Comparison of ENCODE assay signal across 30 mouse cellular contexts in genomic region chrX:150902862-150903261, GRCm38 (mm10).
DNase-seq lines count a peak whose midpoint lies in the region; ATAC-seq lines count a peak whose summit lies in the region.
"Had no signal": no experiment of that assay in that cellular context is flagged by ENCODE, and none has a peak within 500 bp of the region (broad histone marks: within the 10 kb centered on the region; RNA-seq: fewer than 3 reads in every experiment).

No protein-coding gene starts in this region.

- no peak overlapping the region for H3K27ac ChIP-seq in embryonic facial prominence, embryonic 10.5 days (replicated peaks)
- H3K27ac ChIP-seq in limb, embryonic 11.5 days (replicated peaks; ENCODE audit: low read depth, low read length) = no peak overlapping the region
- peak overlapping the region; percentile 50 for H3K27ac ChIP-seq in lung, embryonic 16.5 days (ENCODE audit: low read length)
- H3K27ac ChIP-seq: embryonic facial prominence, embryonic 15.5 days; forebrain, embryonic 13.5 days; hindbrain, embryonic 14.5 days; kidney, postnatal 0 days; liver, embryonic 12.5 days; midbrain, embryonic 13.5 days had no signal

- ATAC-seq in limb, embryonic 11.5 days (ENCODE audit: insufficient number of reproducible peaks, low FRiP score, low TSS enrichment, low read depth) = peak; percentile 35; the same call in 1 of the 2 replicates
- ATAC-seq in lung, embryonic 16.5 days (ENCODE audit: low read depth) = peak; percentile 94
- ATAC-seq: activated CD4-positive, CD25-positive, alpha-beta regulatory T cell, adult 4 months; forebrain, embryonic 13.5 days; inflammation-experienced regulatory T-cells, adult 6 months; liver, embryonic 12.5 days; liver, postnatal 0 days; midbrain, embryonic 13.5 days had no signal

- H3K9me3 ChIP-seq in embryonic facial prominence, embryonic 10.5 days = no peaks in the 10 kb centered on the region
- H3K9me3 ChIP-seq in limb, embryonic 11.5 days (ENCODE audit: control insufficient read depth, low read length) = no peaks in the 10 kb centered on the region
- H3K9me3 ChIP-seq in lung, embryonic 16.5 days (ENCODE audit: control insufficient read depth, low read length) = no peaks in the 10 kb centered on the region
- H3K9me3 ChIP-seq: embryonic facial prominence, embryonic 15.5 days; forebrain, embryonic 13.5 days; heart, embryonic 12.5 days; liver, embryonic 12.5 days had no signal

- H3K27me3 ChIP-seq in embryonic facial prominence, embryonic 10.5 days (replicated peaks; ENCODE audit: low read depth, poor library complexity, severe bottlenecking) = peaks cover 23% of the 10 kb centered on the region
- H3K27me3 ChIP-seq in limb, embryonic 11.5 days (ENCODE audit: control insufficient read depth, insufficient read depth, low read length) = no peaks in the 10 kb centered on the region
- H3K27me3 ChIP-seq in lung, embryonic 16.5 days (ENCODE audit: control insufficient read depth, insufficient read depth, low read depth, low read length) = no peaks in the 10 kb centered on the region
- H3K27me3 ChIP-seq: embryonic facial prominence, embryonic 15.5 days; forebrain, embryonic 13.5 days; heart, embryonic 12.5 days; liver, embryonic 12.5 days; midbrain, embryonic 13.5 days had no signal

- peak; percentile 11 for DNase-seq in embryonic facial prominence, embryonic 10.5 days (ENCODE audit: low spot score)
- peak; percentile 28 for DNase-seq in limb, embryonic 11.5 days (ENCODE audit: low spot score)
- peak; percentile 23 for DNase-seq in lung, postnatal 36 days
- DNase-seq in kidney, adult 11 months = no peak
- DNase-seq in gastrocnemius, postnatal 4 days (ENCODE audit: low spot score in 2 of 2) = no peak
- no peak for DNase-seq in spleen, postnatal 14 days (ENCODE audit: low spot score in 2 of 2)
- DNase-seq in left cerebral cortex, adult 9 months (ENCODE audit: low spot score in 2 of 2) = no peak
- DNase-seq: adrenal gland, adult 2 months; adrenal gland, postnatal 36 days; B cell, adult 2 months; cerebellum, adult 2 months; cerebellum, postnatal 25 days; gastrocnemius, postnatal 14 days; heart, adult 11 months; heart, postnatal 10 days; kidney, adult 18-20 months; layer of hippocampus, adult 9-11 months; liver, postnatal 0 days; thymus, postnatal 4 days had no signal

- H3K4me2 ChIP-seq in limb, embryonic 11.5 days (ENCODE audit: low read depth, severe bottlenecking) = no peak overlapping the region
- H3K4me2 ChIP-seq in lung, embryonic 16.5 days (ENCODE audit: low read depth, low read length) = no peak overlapping the region
- H3K4me2 ChIP-seq: embryonic facial prominence, embryonic 15.5 days; forebrain, embryonic 13.5 days; heart, embryonic 12.5 days; hindbrain, embryonic 14.5 days; liver, embryonic 12.5 days; midbrain, embryonic 13.5 days had no signal

- H3K9ac ChIP-seq in limb, embryonic 11.5 days (ENCODE audit: low read length) = no peak overlapping the region
- no peak overlapping the region for H3K9ac ChIP-seq in lung, embryonic 16.5 days (ENCODE audit: low read length)
- H3K9ac ChIP-seq: embryonic facial prominence, embryonic 15.5 days; forebrain, embryonic 13.5 days; heart, embryonic 12.5 days; hindbrain, embryonic 14.5 days; liver, embryonic 12.5 days; liver, postnatal 0 days; midbrain, embryonic 13.5 days had no signal

- no peaks in the 10 kb centered on the region for H3K4me1 ChIP-seq in embryonic facial prominence, embryonic 10.5 days
- H3K4me1 ChIP-seq in limb, embryonic 11.5 days (ENCODE audit: control insufficient read depth, insufficient read depth, low read length) = no peaks in the 10 kb centered on the region
- H3K4me1 ChIP-seq in lung, embryonic 16.5 days (replicated peaks; ENCODE audit: control insufficient read depth, insufficient read depth, low read length) = no peaks in the 10 kb centered on the region
- H3K4me1 ChIP-seq: embryonic facial prominence, embryonic 15.5 days; forebrain, embryonic 13.5 days; heart, embryonic 12.5 days; liver, embryonic 12.5 days; megakaryocyte, embryonic 14.5 days; midbrain, embryonic 13.5 days had no signal

- no peaks in the 10 kb centered on the region for H3K36me3 ChIP-seq in embryonic facial prominence, embryonic 10.5 days (replicated peaks)
- H3K36me3 ChIP-seq in limb, embryonic 11.5 days (ENCODE audit: control insufficient read depth, insufficient read depth, low read length) = no peaks in the 10 kb centered on the region
- H3K36me3 ChIP-seq in lung, embryonic 16.5 days (ENCODE audit: control insufficient read depth, insufficient read depth, low read length) = no peaks in the 10 kb centered on the region
- H3K36me3 ChIP-seq: embryonic facial prominence, embryonic 15.5 days; heart, embryonic 12.5 days; liver, embryonic 12.5 days; midbrain, embryonic 13.5 days had no signal

- WGBS in embryonic facial prominence, embryonic 10.5 days = 74% methylated on average over 5 of the region's 5 CpGs
- WGBS in limb, embryonic 11.5 days = 65% methylated on average over 5 of the region's 5 CpGs
- 43% methylated on average over 5 of the region's 5 CpGs for WGBS in lung, embryonic 16.5 days

- H3K4me3 ChIP-seq in embryonic facial prominence, embryonic 10.5 days = no peak overlapping the region
- H3K4me3 ChIP-seq in limb, embryonic 11.5 days (ENCODE audit: low read depth, low read length) = no peak overlapping the region
- no peak overlapping the region for H3K4me3 ChIP-seq in lung, embryonic 16.5 days (ENCODE audit: low read length)
- H3K4me3 ChIP-seq: embryonic facial prominence, embryonic 15.5 days; forebrain, embryonic 13.5 days; heart, embryonic 12.5 days; liver, embryonic 12.5 days; megakaryocyte, embryonic 14.5 days; midbrain, embryonic 13.5 days had no signal

Comparison
In these comparisons a context has a peak if more than half of its experiments do, and no peak if none do; other contexts are left out.
1. DNase-seq: peak in embryonic facial prominence, embryonic 10.5 days (single experiment), limb, embryonic 11.5 days (single experiment) and lung, postnatal 36 days (single experiment); none in kidney, adult 11 months (single experiment), gastrocnemius, postnatal 4 days (0 of 2), spleen, postnatal 14 days (0 of 2) and left cerebral cortex, adult 9 months (0 of 2).